Mouse (Mus musculus): ENCODE measurements around the gene Thsd4. TPM values are rescaled to one million over a fixed set of nuclear protein-coding genes. Genes with fewer than 3 reads are reported as not detected.

Thsd4 gene
- polyA plus RNA-seq, 1 experiment from 2014 or later = 8.2 TPM

- Histone ChIP-seq H3K27ac (ENCODE audit: low read length) (no peak overlapping the region), H3K4me2 (ENCODE audit: low read depth, low read length) (no peak overlapping the region), H3K9ac (ENCODE audit: low read length) (no peak overlapping the region), H3K9me3 (replicated peaks; ENCODE audit: control insufficient read depth, low read length) (0 out of 2 replicates have a peak, but pooled peaks cover 2% of the 10 kb centered on the region), H3K36me3 (ENCODE audit: control insufficient read depth, insufficient read depth) (no peaks in the 10 kb centered on the region), H3K27me3 (ENCODE audit: control insufficient read depth, insufficient read depth, low read length) (no peaks in the 10 kb centered on the region), H3K4me1 (ENCODE audit: control insufficient read depth, insufficient read depth, low read length) (no peaks in the 10 kb centered on the region), H3K4me3 (ENCODE audit: low read length) (no peak overlapping the region)
- WGBS = 69% methylated on average over 1 of the region's 1 CpGs
- no peak for ATAC-seq (replicated peaks; ENCODE audit: extremely low read depth, insufficient read depth, low FRiP score)
Observed at GRCm38 (mm10) chr9:60150511-60150910, 371.3 kb downstream of the Thsd4 start.

- H3K9ac ChIP-seq (ENCODE audit: low read length) = no peak overlapping the region
- no peaks in the 10 kb centered on the region for H3K27me3 ChIP-seq (ENCODE audit: control insufficient read depth, insufficient read depth, low read length)
- 79% methylated on average over 7 of the region's 7 CpGs for whole genome bisulfite sequencing
- no peak overlapping the region for H3K4me2 ChIP-seq (ENCODE audit: low read depth, low read length)
- H3K27ac ChIP-seq (ENCODE audit: low read length) = no peak overlapping the region
- H3K9me3 ChIP-seq (replicated peaks; ENCODE audit: control insufficient read depth, low read length) = 0 out of 2 replicates have a peak, but pooled peaks cover 2% of the 10 kb centered on the region
- H3K4me1 ChIP-seq (ENCODE audit: control insufficient read depth, insufficient read depth, low read length) = no peaks in the 10 kb centered on the region
- no peak overlapping the region for H3K4me3 ChIP-seq (ENCODE audit: low read length)
- ATAC-seq (replicated peaks; ENCODE audit: extremely low read depth, insufficient read depth, low FRiP score) = no peak
- no peaks in the 10 kb centered on the region for H3K36me3 ChIP-seq (ENCODE audit: control insufficient read depth, insufficient read depth)
Observed at GRCm38 (mm10) chr9:60148988-60149387, 372.9 kb downstream of the Thsd4 start.

- Histone ChIP-seq H3K9ac (ENCODE audit: low read length) (no peak overlapping the region), H3K4me1 (ENCODE audit: control insufficient read depth, insufficient read depth, low read length) (no peaks in the 10 kb centered on the region), H3K4me2 (ENCODE audit: low read depth, low read length) (no peak overlapping the region), H3K27ac (ENCODE audit: low read length) (no peak overlapping the region), H3K36me3 (ENCODE audit: control insufficient read depth, insufficient read depth) (no peaks in the 10 kb centered on the region), H3K27me3 (ENCODE audit: control insufficient read depth, insufficient read depth, low read length) (no peaks in the 10 kb centered on the region), H3K9me3 (replicated peaks; ENCODE audit: control insufficient read depth, low read length) (no peaks in the 10 kb centered on the region), H3K4me3 (ENCODE audit: low read length) (no peak overlapping the region)
- no peak for ATAC-seq (replicated peaks; ENCODE audit: extremely low read depth, insufficient read depth, low FRiP score)
- 68% methylated on average over 4 of the region's 4 CpGs for WGBS
Observed at GRCm38 (mm10) chr9:60147401-60147800, 374.4 kb downstream of the Thsd4 start.

DNA sequence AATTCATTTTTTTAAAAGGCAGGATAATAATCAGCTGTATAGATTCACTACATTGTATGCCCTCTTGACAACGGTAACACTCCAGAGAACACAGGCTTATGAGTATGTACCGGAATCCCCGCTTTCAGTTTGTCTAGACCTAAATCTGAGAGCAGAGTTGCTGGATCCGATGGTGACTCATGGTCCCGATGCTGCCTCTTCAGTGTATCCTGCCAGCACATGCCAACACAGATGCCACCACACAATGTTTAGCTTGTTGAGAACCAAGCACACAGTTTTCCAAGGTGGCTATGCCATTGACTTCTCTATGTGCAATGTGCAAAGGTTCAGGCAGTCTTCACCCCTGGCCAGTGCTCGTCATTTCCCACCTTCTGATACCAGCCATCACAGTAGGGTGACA lies 378.0 kb downstream of the Thsd4 start:
- no peak overlapping the region for H3K27ac ChIP-seq (ENCODE audit: low read length)
- no peak overlapping the region for H3K9ac ChIP-seq (ENCODE audit: low read length)
- H3K9me3 ChIP-seq (replicated peaks; ENCODE audit: control insufficient read depth, low read length) = no peaks in the 10 kb centered on the region
- no peaks in the 10 kb centered on the region for H3K36me3 ChIP-seq (ENCODE audit: control insufficient read depth, insufficient read depth)
- H3K4me3 ChIP-seq (ENCODE audit: low read length) = no peak overlapping the region
- no peaks in the 10 kb centered on the region for H3K4me1 ChIP-seq (ENCODE audit: control insufficient read depth, insufficient read depth, low read length)
- WGBS = 95% methylated on average over 6 of the region's 6 CpGs
- no peak for ATAC-seq (replicated peaks; ENCODE audit: extremely low read depth, insufficient read depth, low FRiP score)
- H3K4me2 ChIP-seq (ENCODE audit: low read depth, low read length) = no peak overlapping the region
- no peaks in the 10 kb centered on the region for H3K27me3 ChIP-seq (ENCODE audit: control insufficient read depth, insufficient read depth, low read length)

DNA sequence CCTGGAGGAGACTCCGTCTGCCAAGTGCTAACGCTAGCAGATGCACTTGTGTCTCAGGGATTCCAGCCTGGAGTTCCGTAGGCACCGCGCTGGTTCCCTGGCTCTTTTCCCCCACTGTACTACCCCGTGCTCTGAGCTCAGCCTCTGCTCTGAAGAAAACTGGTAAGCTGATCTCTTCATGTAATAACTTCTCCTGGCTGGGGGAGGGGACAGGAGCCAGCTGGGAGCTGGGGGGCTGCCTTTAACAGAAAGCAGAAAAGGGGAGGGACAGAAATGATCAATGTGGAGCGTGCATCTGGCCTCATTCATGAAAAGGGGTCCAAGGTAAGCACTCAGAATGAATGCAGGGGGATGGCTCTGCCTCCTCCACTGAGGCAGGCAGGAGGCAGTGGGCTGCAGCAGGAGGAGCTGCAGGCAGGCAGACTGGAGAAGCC lies 380.7 kb downstream of the Thsd4 start:
- Histone ChIP-seq H3K4me3 (ENCODE audit: low read length) (no peak overlapping the region), H3K27ac (ENCODE audit: low read length) (no peak overlapping the region), H3K36me3 (ENCODE audit: control insufficient read depth, insufficient read depth) (no peaks in the 10 kb centered on the region), H3K4me2 (ENCODE audit: low read depth, low read length) (no peak overlapping the region), H3K4me1 (ENCODE audit: control insufficient read depth, insufficient read depth, low read length) (no peaks in the 10 kb centered on the region), H3K27me3 (ENCODE audit: control insufficient read depth, insufficient read depth, low read length) (no peaks in the 10 kb centered on the region), H3K9me3 (replicated peaks; ENCODE audit: control insufficient read depth, low read length) (no peaks in the 10 kb centered on the region), H3K9ac (ENCODE audit: low read length) (no peak overlapping the region)
- ATAC-seq (replicated peaks; ENCODE audit: extremely low read depth, insufficient read depth, low FRiP score) = no peak
- 39% methylated on average over 7 of the region's 7 CpGs for WGBS

GRCm38 (mm10) chr9:60140411-60140810 lies 381.4 kb downstream of the Thsd4 start:
- Histone ChIP-seq H3K4me1 (ENCODE audit: control insufficient read depth, insufficient read depth, low read length) (no peaks in the 10 kb centered on the region), H3K27ac (ENCODE audit: low read length) (no peak overlapping the region), H3K36me3 (ENCODE audit: control insufficient read depth, insufficient read depth) (no peaks in the 10 kb centered on the region), H3K4me3 (ENCODE audit: low read length) (no peak overlapping the region), H3K4me2 (ENCODE audit: low read depth, low read length) (no peak overlapping the region), H3K27me3 (ENCODE audit: control insufficient read depth, insufficient read depth, low read length) (no peaks in the 10 kb centered on the region), H3K9ac (ENCODE audit: low read length) (no peak overlapping the region), H3K9me3 (replicated peaks; ENCODE audit: control insufficient read depth, low read length) (no peaks in the 10 kb centered on the region)
- ATAC-seq (replicated peaks; ENCODE audit: extremely low read depth, insufficient read depth, low FRiP score) = no peak
- 44% methylated on average over 6 of the region's 6 CpGs for WGBS

- WGBS = 69% methylated on average over 10 of the region's 10 CpGs
- Histone ChIP-seq H3K4me2 (ENCODE audit: low read depth, low read length) (no peak overlapping the region), H3K27me3 (ENCODE audit: control insufficient read depth, insufficient read depth, low read length) (no peaks in the 10 kb centered on the region), H3K9ac (ENCODE audit: low read length) (no peak overlapping the region), H3K4me1 (ENCODE audit: control insufficient read depth, insufficient read depth, low read length) (no peaks in the 10 kb centered on the region), H3K9me3 (replicated peaks; ENCODE audit: control insufficient read depth, low read length) (no peaks in the 10 kb centered on the region), H3K4me3 (ENCODE audit: low read length) (no peak overlapping the region), H3K27ac (ENCODE audit: low read length) (no peak overlapping the region), H3K36me3 (ENCODE audit: control insufficient read depth, insufficient read depth) (no peaks in the 10 kb centered on the region)
- ATAC-seq (replicated peaks; ENCODE audit: extremely low read depth, insufficient read depth, low FRiP score) = no peak
Observed at GRCm38 (mm10) chr9:60139446-60139845, 382.4 kb downstream of the Thsd4 start.

- Histone ChIP-seq H3K36me3 (ENCODE audit: control insufficient read depth, insufficient read depth) (no peaks in the 10 kb centered on the region), H3K9me3 (replicated peaks; ENCODE audit: control insufficient read depth, low read length) (no peaks in the 10 kb centered on the region), H3K4me3 (ENCODE audit: low read length) (no peak overlapping the region), H3K4me1 (ENCODE audit: control insufficient read depth, insufficient read depth, low read length) (no peaks in the 10 kb centered on the region), H3K27me3 (ENCODE audit: control insufficient read depth, insufficient read depth, low read length) (no peaks in the 10 kb centered on the region), H3K27ac (ENCODE audit: low read length) (no peak overlapping the region), H3K9ac (ENCODE audit: low read length) (no peak overlapping the region), H3K4me2 (ENCODE audit: low read depth, low read length) (no peak overlapping the region)
- ATAC-seq (replicated peaks; ENCODE audit: extremely low read depth, insufficient read depth, low FRiP score) = no peak
- 79% methylated on average over 6 of the region's 6 CpGs for WGBS
Observed at GRCm38 (mm10) chr9:60129235-60129991, 392.4 kb downstream of the Thsd4 start.

DNA sequence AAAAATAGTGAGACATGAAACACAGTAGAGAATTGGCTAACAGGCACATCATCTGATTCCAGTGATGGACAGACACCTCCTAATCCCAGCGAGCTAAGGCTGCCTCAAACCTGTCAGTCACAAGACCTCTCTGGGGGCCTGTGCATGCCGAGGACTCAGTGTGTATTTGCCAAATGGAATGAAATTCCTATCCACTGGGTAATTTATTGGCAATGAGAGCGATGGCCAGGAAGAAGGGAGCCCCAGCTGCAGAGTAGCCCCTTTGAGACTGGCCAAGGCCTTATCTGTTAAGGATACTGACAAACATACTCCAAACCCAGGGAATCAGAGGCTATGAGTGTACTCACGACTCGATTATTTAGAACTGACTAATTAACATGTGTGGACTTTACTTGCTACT lies 394.9 kb downstream of the Thsd4 start:
- Histone ChIP-seq H3K9ac (ENCODE audit: low read length) (no peak overlapping the region), H3K27ac (ENCODE audit: low read length) (no peak overlapping the region), H3K9me3 (replicated peaks; ENCODE audit: control insufficient read depth, low read length) (no peaks in the 10 kb centered on the region), H3K27me3 (ENCODE audit: control insufficient read depth, insufficient read depth, low read length) (no peaks in the 10 kb centered on the region), H3K4me3 (ENCODE audit: low read length) (no peak overlapping the region), H3K4me1 (ENCODE audit: control insufficient read depth, insufficient read depth, low read length) (no peaks in the 10 kb centered on the region; the same call in 1 of the 2 replicates), H3K36me3 (ENCODE audit: control insufficient read depth, insufficient read depth) (no peaks in the 10 kb centered on the region), H3K4me2 (ENCODE audit: low read depth, low read length) (no peak overlapping the region)
- no peak for ATAC-seq (replicated peaks; ENCODE audit: extremely low read depth, insufficient read depth, low FRiP score)
- WGBS = 59% methylated on average over 5 of the region's 5 CpGs

Data from heart, embryonic 16.5 days (tissue).